Mouse (Mus musculus) megakaryocyte, embryonic 14.5 days (primary cell): ENCODE results near the gene Fam167b.

Experiments
- FLI1 ChIP-seq: IDR thresholded peaks from 2 replicates; pipeline ENCODE4 v1.6.1; 2012; ENCODE audit warnings: low read length, inconsistent platforms, mixed read lengths
- GATA1 ChIP-seq: IDR thresholded peaks from 3 replicates; pipeline ENCODE4 v1.6.1; 2012; ENCODE audit warnings: mixed read lengths, low read length, inconsistent platforms, borderline replicate concordance

DNA sequence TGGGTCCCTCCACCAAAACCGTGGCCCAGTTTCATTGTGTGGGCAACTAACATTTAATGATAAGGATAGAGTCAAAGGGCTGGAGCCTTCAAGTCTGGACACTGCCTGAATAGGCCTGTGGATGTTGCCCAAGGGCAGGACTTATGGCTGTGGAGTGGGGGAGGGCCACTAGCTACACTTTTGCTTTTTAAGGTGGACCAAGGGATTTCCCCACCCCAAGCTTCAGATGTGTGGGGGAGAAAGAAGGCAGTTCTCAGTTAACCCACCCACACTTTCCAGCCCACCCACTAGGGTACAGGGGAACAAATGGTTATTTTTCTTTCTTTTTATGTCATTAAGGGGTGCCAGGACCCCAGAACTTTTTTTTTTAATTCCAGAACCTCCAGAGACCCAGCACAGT lies 6.0 kb upstream of the Fam167b start:
- TF ChIP-seq GATA1 (no peak), FLI1 (no peak)
